Mouse (Mus musculus) stomach, embryonic 14.5 days (tissue): Measurements from ENCODE around the gene Asb17. TPM values are rescaled to one million over a fixed set of nuclear protein-coding genes. Genes with fewer than 3 reads are reported as not detected.

Experiments
- ATAC-seq: fragments of 200-750 bp; cut with Nextera tagmentation; 2 replicates; pipeline ENCODE4 v1.8.0; 2017; ENCODE audit warnings: low read depth, moderate TSS enrichment; ENCODE audit not compliant: insufficient number of reproducible peaks, insufficient read depth, low FRiP score
- H3K27ac ChIP-seq: fragments of 300-500 bp; sonication (generic); 2 replicates; pipeline ENCODE4 v1.5.1; 2014; ENCODE audit warnings: mild to moderate bottlenecking, low read length, moderate library complexity, mixed read lengths
- H3K27me3 ChIP-seq: fragments of 300-500 bp; sonication (generic); 2 replicates; pipeline ENCODE4 v1.6.1; 2014; ENCODE audit warnings: low read length, control low read depth, mixed read lengths; ENCODE audit not compliant: control insufficient read depth, insufficient read depth
- H3K36me3 ChIP-seq: fragments of 300-500 bp; sonication (generic); 2 replicates; pipeline ENCODE4 v1.6.1; 2014; ENCODE audit warnings: mild to moderate bottlenecking, control low read depth, low read length, moderate library complexity, mixed read lengths; ENCODE audit not compliant: control insufficient read depth, insufficient read depth
- H3K4me1 ChIP-seq: fragments of 300-500 bp; sonication (generic); 2 replicates; pipeline ENCODE4 v1.6.1; 2014; ENCODE audit warnings: low read length, control low read depth, mixed read lengths; ENCODE audit not compliant: control insufficient read depth, insufficient read depth
- H3K4me2 ChIP-seq: fragments of 300-500 bp; sonication (generic); replicated peaks from 2 replicates; pipeline ENCODE4 v1.6.1; 2014; ENCODE audit warnings: low read depth, low read length, control low read depth
- H3K4me3 ChIP-seq: fragments of 300-500 bp; sonication (generic); 2 replicates; pipeline ENCODE4 v1.5.1; 2014; ENCODE audit warnings: low read depth, low read length, control low read depth
- H3K9ac ChIP-seq: fragments of 300-500 bp; sonication (generic); replicated peaks from 2 replicates; pipeline ENCODE4 v1.6.1; 2014; ENCODE audit warnings: low read depth, mild to moderate bottlenecking, control low read depth, low read length, moderate library complexity, mixed read lengths
- H3K9me3 ChIP-seq: fragments of 300-500 bp; sonication (generic); 2 replicates; pipeline ENCODE4 v1.6.1; 2016; ENCODE audit warnings: low read depth, low read length, control low read depth; ENCODE audit not compliant: control insufficient read depth
- WGBS: fragments of 180-500 bp; shearing (Covaris S2); extraction: QIAGEN DNeasy Blood & Tissue Kit; methylation state at CpG from one replicate; pipeline ENCODE4 v1.1.7; 2014; 5-methylcytosine and 5-hydroxymethylcytosine counted together
- polyA plus RNA-seq: library from polyadenylated mRNA; unstranded; fragments of >200 nt; fragmentation: Nextera tagmentation; extraction: Ambion mirVana; gene quantifications from 2 replicates; pipeline ENCODE4 v1.2.1, GENCODE M21; 2014

Gene Asb17
- polyA plus RNA-seq, 1 experiment from 2014 or later: 0.72 TPM

DNA sequence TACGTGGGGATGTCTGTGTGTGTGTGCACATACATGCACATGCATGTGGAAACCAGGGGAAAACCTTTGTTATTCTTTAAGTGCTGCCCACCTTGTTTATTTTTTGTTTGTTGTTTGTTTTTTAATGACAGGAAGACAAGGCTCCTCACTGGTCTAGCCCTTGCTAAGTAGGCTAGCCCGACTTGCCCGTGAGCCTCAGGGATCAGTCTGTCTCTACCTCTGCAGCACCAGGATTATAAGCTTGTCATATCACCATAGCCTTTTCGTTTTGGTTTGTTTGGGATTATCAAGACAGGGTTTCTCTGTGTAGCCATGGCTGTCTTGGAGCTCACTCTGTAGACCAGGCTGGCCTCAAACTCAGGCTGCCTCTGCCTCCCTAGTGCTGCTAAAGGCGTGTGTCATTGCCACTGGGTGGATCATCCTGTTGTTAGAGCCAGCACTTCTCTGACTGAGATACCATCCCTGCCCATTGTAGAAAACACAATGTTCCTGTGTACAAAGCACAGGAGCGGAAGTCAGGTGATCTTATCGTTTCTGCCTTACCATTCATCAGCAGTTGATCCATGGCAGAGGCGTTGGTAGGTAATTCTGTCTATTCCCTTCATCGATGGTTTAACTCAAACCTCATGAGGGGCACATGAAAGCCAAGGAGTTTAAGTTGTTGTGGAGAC, 37.1 kb upstream of the Asb17 start:
- no peak overlapping the region for H3K27ac ChIP-seq
- ATAC-seq: peak; percentile 24; the same call in 1 of the 2 replicates
- WGBS: 84% methylated on average over 9 of the region's 9 CpGs
- H3K27me3 ChIP-seq: no peaks in the 10 kb centered on the region
- H3K4me1 ChIP-seq: peaks cover 12% of the 10 kb centered on the region
- H3K36me3 ChIP-seq: no peaks in the 10 kb centered on the region
- no peaks in the 10 kb centered on the region for H3K9me3 ChIP-seq
- H3K4me2 ChIP-seq: no peak overlapping the region
- H3K4me3 ChIP-seq: no peak overlapping the region
- no peak overlapping the region for H3K9ac ChIP-seq

DNA sequence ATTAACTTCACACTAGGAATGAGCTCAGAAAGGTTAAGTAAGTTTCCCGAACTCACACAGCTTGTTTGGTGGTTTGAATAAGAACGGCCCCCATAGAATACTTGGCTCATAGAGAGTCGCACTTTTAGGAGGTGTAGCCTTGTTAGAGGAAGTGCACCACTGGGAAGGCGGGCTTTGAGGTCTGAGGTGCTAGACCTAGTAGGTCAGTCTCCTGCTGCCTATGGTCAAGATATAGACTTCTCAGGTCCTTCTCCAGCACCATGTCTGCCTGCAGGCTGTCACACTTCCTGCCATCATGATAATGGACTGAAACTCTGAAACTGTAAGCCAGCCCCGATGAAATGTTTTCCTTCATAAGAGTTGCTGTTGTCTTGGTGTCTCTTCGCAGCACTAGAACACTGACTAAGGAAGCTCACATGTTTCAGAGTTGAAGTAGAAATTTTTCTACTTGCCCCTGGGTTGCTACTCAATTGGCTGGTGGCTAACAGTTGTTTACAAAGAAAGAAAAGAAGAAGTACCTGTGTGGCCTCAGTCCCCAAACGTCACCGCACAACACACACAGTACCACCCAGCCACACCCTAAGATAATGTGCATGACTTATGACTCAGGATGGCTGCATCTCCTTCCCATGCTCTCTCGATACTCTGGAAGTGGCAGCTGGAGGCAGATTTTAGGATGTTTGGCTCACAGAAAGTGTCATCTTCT, 36.4 kb upstream of the Asb17 start:
- H3K27me3 ChIP-seq: no peaks in the 10 kb centered on the region
- H3K9ac ChIP-seq: no peak overlapping the region
- H3K27ac ChIP-seq: no peak overlapping the region
- H3K4me1 ChIP-seq: peaks cover 12% of the 10 kb centered on the region
- H3K4me3 ChIP-seq: no peak overlapping the region
- H3K36me3 ChIP-seq: no peaks in the 10 kb centered on the region
- H3K4me2 ChIP-seq: no peak overlapping the region
- ATAC-seq: no peak
- WGBS: 83% methylated on average over 9 of the region's 9 CpGs
- H3K9me3 ChIP-seq: no peaks in the 10 kb centered on the region

DNA sequence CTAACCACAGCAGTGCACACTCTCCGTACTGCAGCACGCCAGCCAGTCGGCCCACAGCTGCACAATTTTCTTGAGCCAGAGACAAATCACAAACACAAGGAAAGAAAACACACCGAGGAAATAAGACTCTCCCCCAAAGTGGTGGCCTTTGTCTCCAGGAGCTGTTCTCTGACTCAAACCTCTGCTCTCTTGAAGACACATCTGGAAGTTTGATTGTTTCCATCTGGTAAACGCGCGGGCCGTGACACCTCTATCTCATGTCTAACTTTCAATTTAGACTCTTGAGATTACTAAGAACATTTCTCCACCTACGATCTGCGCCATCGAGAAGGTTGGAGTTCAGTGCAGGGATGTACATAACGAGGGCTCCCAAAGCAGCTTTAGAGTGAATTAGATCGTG, 35.6 kb upstream of the Asb17 start:
- Histone ChIP-seq H3K4me3 (no peak overlapping the region), H3K4me1 (peaks cover 12% of the 10 kb centered on the region), H3K27me3 (no peaks in the 10 kb centered on the region), H3K36me3 (no peaks in the 10 kb centered on the region), H3K27ac (no peak overlapping the region), H3K4me2 (no peak overlapping the region), H3K9ac (no peak overlapping the region), H3K9me3 (no peaks in the 10 kb centered on the region)
- ATAC-seq: no peak
- 62% methylated on average over 13 of the region's 13 CpGs for WGBS

DNA sequence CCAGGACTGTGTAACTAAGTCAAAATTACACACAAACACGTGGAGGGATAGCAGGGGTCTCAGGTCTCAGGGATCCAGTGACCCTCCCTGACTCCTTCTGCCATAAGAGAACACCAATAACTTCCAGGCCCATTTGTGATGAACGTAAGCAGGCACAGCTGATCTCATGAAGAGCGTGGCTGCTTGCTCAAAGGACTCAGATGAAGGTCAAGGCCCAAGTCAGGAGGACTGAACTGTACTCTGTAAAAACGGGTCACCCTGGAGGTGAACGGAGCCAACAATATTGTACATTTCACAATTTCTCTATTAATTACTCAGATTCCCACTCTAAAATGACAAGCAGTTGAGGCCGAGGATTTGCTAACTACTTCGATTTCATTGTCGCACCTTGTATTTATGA, 30.0 kb upstream of the Asb17 start:
- 88% methylated on average over 8 of the region's 8 CpGs for WGBS
- H3K27ac ChIP-seq: no peak overlapping the region

DNA sequence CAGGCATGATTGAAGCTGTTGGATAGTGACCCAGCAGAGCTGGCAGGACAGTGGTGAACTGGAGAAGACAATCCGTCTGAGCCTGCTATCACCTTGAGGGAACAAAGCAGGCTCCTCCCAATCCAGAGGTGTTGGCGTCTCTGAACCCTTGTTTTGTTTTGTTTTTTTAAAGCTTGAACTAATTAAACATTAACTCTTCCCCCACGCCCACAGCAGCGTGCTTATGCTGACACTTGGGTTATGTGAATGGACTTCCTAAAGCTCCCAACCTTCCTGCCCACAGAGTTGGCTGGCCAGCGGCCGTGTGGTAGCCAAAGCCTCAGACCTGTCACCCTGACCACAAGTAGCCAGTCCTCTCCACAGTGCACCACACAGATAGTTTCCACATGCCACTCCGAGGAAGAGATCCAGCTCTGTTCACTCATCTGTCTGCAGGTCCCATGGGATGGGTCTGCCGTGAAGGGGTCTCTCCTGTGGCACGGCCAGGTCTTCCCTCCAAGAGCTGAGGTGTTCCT, 26.6 kb upstream of the Asb17 start:
- WGBS: 82% methylated on average over 9 of the region's 9 CpGs

More for the DNA sequence above, 30.0 kb upstream of the Asb17 start:
- H3K4me1 ChIP-seq: no peaks in the 10 kb centered on the region
- no peak overlapping the region for H3K9ac ChIP-seq
- no peak for ATAC-seq
- no peaks in the 10 kb centered on the region for H3K36me3 ChIP-seq
- H3K27me3 ChIP-seq: no peaks in the 10 kb centered on the region
- no peaks in the 10 kb centered on the region for H3K9me3 ChIP-seq
- no peak overlapping the region for H3K4me2 ChIP-seq
- H3K4me3 ChIP-seq: no peak overlapping the region

DNA sequence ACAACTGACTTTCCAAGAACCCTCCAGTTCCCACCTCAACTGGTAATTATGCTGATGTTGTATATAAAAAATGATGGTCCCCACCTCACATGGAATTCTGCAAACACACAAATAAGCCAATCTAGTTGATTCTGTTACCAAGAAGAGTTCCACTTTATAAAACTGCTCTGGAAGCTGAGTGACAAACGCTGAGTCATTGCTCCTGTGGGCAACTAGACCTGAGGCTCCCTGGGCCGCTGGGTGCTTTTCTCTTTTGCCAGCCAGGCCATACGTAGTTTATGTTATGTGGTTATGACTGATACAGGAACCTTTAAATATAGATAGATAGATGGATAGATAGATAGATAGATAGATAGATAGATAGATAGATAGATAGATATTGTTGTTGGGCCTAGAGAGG, 25.3 kb upstream of the Asb17 start:
- H3K36me3 ChIP-seq: no peaks in the 10 kb centered on the region
- ATAC-seq: no peak
- no peak overlapping the region for H3K4me3 ChIP-seq
- WGBS: 93% methylated on average over 3 of the region's 3 CpGs
- H3K27ac ChIP-seq: no peak overlapping the region
- no peak overlapping the region for H3K9ac ChIP-seq
- no peaks in the 10 kb centered on the region for H3K27me3 ChIP-seq
- H3K4me2 ChIP-seq: no peak overlapping the region
- H3K9me3 ChIP-seq: no peaks in the 10 kb centered on the region
- no peaks in the 10 kb centered on the region for H3K4me1 ChIP-seq

More for the DNA sequence above, 26.6 kb upstream of the Asb17 start:
- Histone ChIP-seq H3K27ac (no peak overlapping the region), H3K9ac (no peak overlapping the region), H3K9me3 (no peaks in the 10 kb centered on the region), H3K4me3 (no peak overlapping the region), H3K4me1 (no peaks in the 10 kb centered on the region), H3K27me3 (no peaks in the 10 kb centered on the region), H3K4me2 (no peak overlapping the region), H3K36me3 (no peaks in the 10 kb centered on the region)
- ATAC-seq: no peak

DNA sequence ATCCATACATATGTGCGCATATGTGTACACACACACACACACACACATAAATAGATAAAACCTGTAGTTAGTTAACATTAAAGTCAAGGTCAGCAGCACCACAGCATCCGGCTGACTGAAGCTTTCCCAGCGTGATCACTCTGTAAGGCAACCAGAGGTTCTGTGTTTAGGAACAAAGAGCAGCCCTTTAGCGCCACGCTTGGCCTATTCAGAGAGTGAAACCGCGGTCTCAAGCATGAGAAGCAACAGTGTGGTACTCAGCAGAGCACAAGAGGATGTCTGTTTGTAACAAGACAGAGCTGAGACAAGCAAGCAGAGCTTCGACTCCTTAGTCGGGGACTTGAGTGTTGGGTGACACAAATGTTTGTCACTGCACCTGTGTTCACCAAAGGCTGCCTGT, 24.6 kb upstream of the Asb17 start:
- Histone ChIP-seq H3K4me3 (no peak overlapping the region), H3K27me3 (no peaks in the 10 kb centered on the region), H3K36me3 (no peaks in the 10 kb centered on the region), H3K9ac (no peak overlapping the region), H3K9me3 (no peaks in the 10 kb centered on the region), H3K4me1 (peaks cover 6% of the 10 kb centered on the region; the same call in 1 of the 2 replicates), H3K27ac (no peak overlapping the region), H3K4me2 (no peak overlapping the region)
- 90% methylated on average over 9 of the region's 9 CpGs for WGBS
- no peak for ATAC-seq

DNA sequence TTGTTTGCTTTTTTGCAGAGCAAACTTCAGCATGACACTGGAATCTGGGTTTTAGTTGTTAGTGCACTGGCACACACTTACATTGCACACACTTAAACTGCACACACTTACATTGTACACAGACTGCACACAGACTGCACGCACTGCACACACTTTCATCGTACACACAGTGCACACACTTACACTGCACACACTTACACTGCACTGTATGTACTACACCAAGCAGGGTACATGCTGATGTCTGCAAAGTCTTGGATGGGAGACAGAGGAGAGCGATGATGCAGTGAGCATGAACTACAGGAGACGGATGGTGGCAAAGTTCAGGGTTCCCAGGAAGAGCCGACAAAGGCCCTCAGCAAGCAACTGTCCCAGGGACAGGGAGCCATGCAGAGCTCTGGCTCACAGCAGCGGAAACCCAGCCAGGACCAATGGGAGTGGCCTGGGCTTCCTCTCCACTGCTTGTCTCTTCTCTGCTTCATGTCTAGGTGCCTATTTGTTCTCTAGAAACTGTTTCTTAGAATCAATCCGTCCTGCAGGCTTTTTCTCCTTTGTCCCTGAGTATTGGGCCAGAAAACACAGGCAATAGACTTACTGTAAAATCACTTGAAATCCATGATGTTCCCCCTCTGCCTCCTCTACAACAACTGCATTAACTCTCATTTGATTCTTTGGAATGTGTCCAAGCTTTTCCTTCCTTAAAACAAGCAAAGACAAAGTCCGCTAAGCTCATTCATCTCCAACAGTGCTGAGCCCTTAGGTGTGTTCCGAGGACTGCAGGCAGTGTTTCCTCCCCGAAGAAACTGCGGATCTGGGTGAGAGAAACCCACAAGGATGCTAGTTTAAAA, 20.1 kb upstream of the Asb17 start:
- no peak for ATAC-seq
- H3K4me2 ChIP-seq: no peak overlapping the region
- H3K4me3 ChIP-seq: no peak overlapping the region
- H3K27ac ChIP-seq: no peak overlapping the region
- peaks cover 7% of the 10 kb centered on the region; the same call in 1 of the 2 replicates for H3K4me1 ChIP-seq
- H3K9me3 ChIP-seq: no peaks in the 10 kb centered on the region
- 51% methylated on average over 11 of the region's 11 CpGs for WGBS
- H3K27me3 ChIP-seq: no peaks in the 10 kb centered on the region
- H3K9ac ChIP-seq: no peak overlapping the region
- no peaks in the 10 kb centered on the region for H3K36me3 ChIP-seq
